Mouse (Mus musculus) right cerebral cortex, postnatal 10 days (tissue): ENCODE measurements around the gene Cabp1.

Experiments
- DNase-seq, 2 experiments: peaks; one replicate each; pipeline ENCODE4 v3.0.0; 2021; ENCODE audit warnings: low spot score in 2 of 2

The Cabp1 gene

GRCm38 (mm10) chr5:115193669-115194625 lies at the start of gene Cabp1:
TSS of gene Cabp1 (minus strand) at chr5:115194381.
- peak; percentile 74 to 81 for DNase-seq

GRCm38 (mm10) chr5:115240191-115240590 lies 46.0 kb upstream of the Cabp1 start:
- no peak for DNase-seq

GRCm38 (mm10) chr5:115238729-115239195 lies 44.6 kb upstream of the Cabp1 start:
- DNase-seq, result no peak

- DNase-seq, result peak; percentile 94
Measured at GRCm38 (mm10) chr5:115237803-115238728, 43.9 kb upstream of the Cabp1 start.

GRCm38 (mm10) chr5:115235786-115236263 lies 41.6 kb upstream of the Cabp1 start, which contains the start of gene Pop5:
TSS of gene Pop5 (plus strand) at chr5:115235836.
- peak; percentile 93 to 94 for DNase-seq

- peak; percentile 83 to 85 for DNase-seq
Measured at GRCm38 (mm10) chr5:115235323-115235771, 41.2 kb upstream of the Cabp1 start.

- DNase-seq, result no peak
Measured at GRCm38 (mm10) chr5:115234519-115234918, 40.3 kb upstream of the Cabp1 start.

- no peak for DNase-seq
Measured at GRCm38 (mm10) chr5:115233031-115233780, 39.0 kb upstream of the Cabp1 start.

GRCm38 (mm10) chr5:115232516-115232915 lies 38.3 kb upstream of the Cabp1 start:
- no peak for DNase-seq

GRCm38 (mm10) chr5:115231552-115232120 lies 37.5 kb upstream of the Cabp1 start:
- no peak for DNase-seq

- peak; percentile 77 to 78 for DNase-seq
Measured at GRCm38 (mm10) chr5:115230830-115231551, 36.8 kb upstream of the Cabp1 start.

GRCm38 (mm10) chr5:115222485-115222884 lies 28.3 kb upstream of the Cabp1 start:
- no peak for DNase-seq

GRCm38 (mm10) chr5:115220931-115221640 lies 26.9 kb upstream of the Cabp1 start:
- DNase-seq, result peak in 1 of 2 experiments; percentile 58

- no peak for DNase-seq
Measured at GRCm38 (mm10) chr5:115217998-115218397, 23.8 kb upstream of the Cabp1 start.

GRCm38 (mm10) chr5:115215273-115216185 lies 21.3 kb upstream of the Cabp1 start:
- DNase-seq, result no peak

GRCm38 (mm10) chr5:115214864-115215263 lies 20.7 kb upstream of the Cabp1 start:
- peak; percentile 76 to 77 for DNase-seq

- no peak for DNase-seq
Measured at GRCm38 (mm10) chr5:115212861-115213260, 18.7 kb upstream of the Cabp1 start.

GRCm38 (mm10) chr5:115212451-115212850 lies 18.3 kb upstream of the Cabp1 start:
- peak in 1 of 2 experiments; percentile 59 for DNase-seq
